Mouse (Mus musculus) stomach, embryonic 16.5 days (tissue): ENCODE measurements at regions not wholly inside any gene's neighbourhood (a gene's known extent, or its start where the extent isn't known, plus 50 kb on each side); places are given as distances from the start of the nearest gene placed in this dataset.

ENCODE experiments used
- ATAC-seq: fragments of 200-750 bp; cut with Nextera tagmentation; 2 replicates; pipeline ENCODE4 v1.8.0; 2017; ENCODE audit warnings: moderate number of reproducible peaks, moderate TSS enrichment; ENCODE audit not compliant: insufficient read depth, low FRiP score
- H3K27ac ChIP-seq: fragments of 300-500 bp; sonication (generic); 2 replicates; pipeline ENCODE4 v1.5.1; 2014; ENCODE audit warnings: low read length
- H3K27me3 ChIP-seq: fragments of 300-500 bp; sonication (generic); 2 replicates; pipeline ENCODE4 v1.6.1; 2014; ENCODE audit warnings: low read length, control low read depth, mixed read lengths; ENCODE audit not compliant: control insufficient read depth, insufficient read depth
- H3K36me3 ChIP-seq: fragments of 300-500 bp; sonication (generic); 2 replicates; pipeline ENCODE4 v1.6.1; 2014; ENCODE audit warnings: low read length; ENCODE audit not compliant: control insufficient read depth, insufficient read depth
- H3K4me1 ChIP-seq: fragments of 300-500 bp; sonication (generic); 2 replicates; pipeline ENCODE4 v1.6.1; 2014; ENCODE audit warnings: low read length, control low read depth, mixed read lengths; ENCODE audit not compliant: control insufficient read depth, insufficient read depth
- H3K4me2 ChIP-seq: fragments of 300-500 bp; sonication (generic); 2 replicates; pipeline ENCODE4 v1.6.1; 2014; ENCODE audit warnings: low read depth, low read length, mixed read lengths
- H3K4me3 ChIP-seq: fragments of 300-500 bp; sonication (generic); replicated peaks from 2 replicates; pipeline ENCODE4 v1.5.1; 2014; ENCODE audit warnings: mild to moderate bottlenecking, low read length
- H3K9ac ChIP-seq: fragments of 300-500 bp; sonication (generic); 2 replicates; pipeline ENCODE4 v1.6.1; 2014; ENCODE audit warnings: low read length
- H3K9me3 ChIP-seq: fragments of 300-500 bp; sonication (generic); replicated peaks from 2 replicates; pipeline ENCODE4 v1.6.1; 2016; ENCODE audit warnings: low read length, control low read depth; ENCODE audit not compliant: control insufficient read depth
- WGBS: fragments of 180-500 bp; shearing (Covaris S2); extraction: QIAGEN DNeasy Blood & Tissue Kit; methylation state at CpG from one replicate; pipeline ENCODE4 v1.1.7; 2014; 5-methylcytosine and 5-hydroxymethylcytosine counted together

DNA sequence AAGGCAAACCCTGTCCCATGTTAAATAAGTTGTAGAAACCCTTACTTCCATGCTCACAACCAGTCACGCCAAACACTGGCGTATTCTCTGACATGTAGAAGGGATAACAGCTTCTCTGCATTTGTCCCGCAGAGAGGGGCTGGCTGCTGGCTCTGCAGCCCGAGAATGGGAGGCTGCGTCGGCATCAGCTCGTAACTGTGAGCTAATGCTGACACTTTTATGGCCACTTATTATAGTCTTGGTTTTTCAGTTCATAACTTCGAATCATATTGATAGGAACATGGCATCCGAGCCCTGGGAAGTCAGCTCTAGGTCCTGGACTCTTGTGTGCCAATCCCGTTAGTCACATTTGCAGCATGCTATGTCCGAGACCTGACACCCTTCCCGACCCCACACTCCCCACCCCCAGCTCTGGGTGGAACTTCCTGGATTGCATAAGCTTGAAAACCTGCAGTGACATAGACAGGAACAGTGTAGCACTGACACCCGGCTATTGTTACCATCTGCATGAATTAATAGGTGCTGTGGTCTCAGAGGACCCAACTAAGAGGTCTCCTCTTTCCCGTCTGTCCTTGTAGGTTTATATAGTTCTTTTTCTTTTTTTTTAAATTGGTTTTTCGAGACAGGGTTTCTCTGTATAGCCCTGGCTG is 217.3 kb upstream of the Sall1 start:
- Histone ChIP-seq H3K27ac (no peak overlapping the region), H3K27me3 (no peaks in the 10 kb centered on the region), H3K36me3 (no peaks in the 10 kb centered on the region), H3K9me3 (no peaks in the 10 kb centered on the region), H3K9ac (no peak overlapping the region), H3K4me2 (no peak overlapping the region), H3K4me3 (no peak overlapping the region), H3K4me1 (no peaks in the 10 kb centered on the region)
- WGBS: 73% methylated on average over 15 of the region's 15 CpGs
- ATAC-seq: no peak

DNA sequence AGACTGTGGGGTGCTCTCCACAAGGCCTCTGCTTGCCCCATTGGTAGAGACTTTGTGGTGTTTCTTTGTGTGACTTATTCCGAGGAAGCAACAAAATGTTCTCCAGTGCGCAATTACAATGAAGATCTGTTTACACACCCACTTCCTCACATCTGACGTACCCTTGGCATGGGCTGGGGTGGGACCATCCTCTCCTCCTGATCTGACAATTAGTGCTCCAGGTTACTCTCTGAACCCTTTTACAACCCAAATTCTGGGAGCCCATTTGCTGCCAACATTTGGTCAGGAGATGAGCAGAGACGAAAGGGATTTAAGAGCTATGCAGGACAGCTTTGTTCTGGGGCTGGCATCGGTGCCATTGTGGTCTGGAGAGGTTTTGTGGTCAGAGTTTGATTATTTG is 215.9 kb upstream of the Sall1 start:
- no peak for ATAC-seq
- WGBS: 71% methylated on average over 5 of the region's 5 CpGs
- no peaks in the 10 kb centered on the region; the same call in 1 of the 2 replicates for H3K9me3 ChIP-seq

DNA sequence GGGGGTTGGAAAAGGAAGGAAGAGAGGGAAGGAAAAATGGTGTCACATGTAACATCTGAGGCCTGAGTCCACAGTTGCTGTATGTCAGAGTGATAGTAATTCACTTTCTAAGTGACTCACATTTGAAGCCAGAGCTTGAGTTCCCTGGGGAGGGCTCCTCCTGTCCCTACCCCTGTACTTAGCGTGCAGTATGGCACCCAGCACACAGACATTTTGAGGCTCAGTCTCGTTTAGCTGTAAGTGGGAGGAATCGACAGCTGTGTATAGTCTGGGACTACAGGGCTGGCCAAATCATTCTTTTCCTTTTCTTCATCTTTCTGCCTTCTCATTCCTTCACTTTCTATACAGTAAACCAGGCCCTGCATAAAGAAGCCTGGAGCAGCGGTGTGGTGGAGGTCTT is 202.4 kb upstream of the Sall1 start:
- peaks cover 5% of the 10 kb centered on the region; the same call in 1 of the 2 replicates for H3K27me3 ChIP-seq

More for the DNA sequence above, 215.9 kb upstream of the Sall1 start:
- Histone ChIP-seq H3K36me3 (no peaks in the 10 kb centered on the region), H3K27ac (no peak overlapping the region), H3K27me3 (no peaks in the 10 kb centered on the region), H3K4me2 (no peak overlapping the region), H3K4me1 (no peaks in the 10 kb centered on the region), H3K4me3 (no peak overlapping the region), H3K9ac (no peak overlapping the region)

DNA sequence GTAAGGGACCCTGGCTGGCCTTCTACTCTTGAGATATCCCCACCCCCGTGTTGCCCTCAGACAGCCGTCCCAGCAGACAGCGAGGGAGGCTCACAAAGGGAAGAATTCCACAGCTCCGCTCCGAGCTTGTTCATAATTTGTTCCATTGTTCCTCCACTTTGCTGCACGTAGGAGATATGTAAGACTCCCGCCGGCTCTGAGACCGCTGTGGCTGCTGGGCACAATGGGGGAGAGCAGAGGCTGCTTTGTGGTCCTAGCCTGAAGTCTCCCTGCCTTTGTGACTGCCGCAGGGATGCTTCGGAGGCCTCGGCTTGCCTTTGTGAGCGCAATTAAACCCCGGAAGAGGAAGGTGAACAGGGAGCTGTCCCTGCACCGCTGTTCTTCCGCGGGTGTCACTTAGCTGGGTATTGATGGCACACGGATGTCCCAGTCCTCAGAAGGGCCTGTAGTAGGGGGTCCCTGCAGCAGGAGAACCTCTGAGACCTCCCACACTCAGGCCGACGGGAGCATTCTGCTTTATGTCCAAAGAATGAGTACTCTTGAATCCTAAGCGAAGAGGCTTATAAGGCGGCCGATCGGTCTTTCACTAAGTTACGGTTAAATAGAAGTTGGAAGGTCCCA is 201.3 kb upstream of the Sall1 start:
- 27% methylated on average over 25 of the region's 25 CpGs for WGBS
- ATAC-seq: no peak
- H3K27me3 ChIP-seq: peaks cover 5% of the 10 kb centered on the region; the same call in 1 of the 2 replicates
- H3K4me1 ChIP-seq: peaks cover 5% of the 10 kb centered on the region; the same call in 1 of the 2 replicates
- peak overlapping the region; percentile 11; the same call in 1 of the 2 replicates for H3K4me3 ChIP-seq
- no peak overlapping the region for H3K27ac ChIP-seq
- H3K9me3 ChIP-seq: no peaks in the 10 kb centered on the region
- H3K36me3 ChIP-seq: no peaks in the 10 kb centered on the region
- H3K4me2 ChIP-seq: peak overlapping the region; percentile 42
- H3K9ac ChIP-seq: peak overlapping the region; percentile 31; the same call in 1 of the 2 replicates

More for the DNA sequence above, 202.4 kb upstream of the Sall1 start:
- Histone ChIP-seq H3K4me2 (no peak overlapping the region), H3K9ac (no peak overlapping the region), H3K4me1 (peaks cover 5% of the 10 kb centered on the region; the same call in 1 of the 2 replicates), H3K4me3 (no peak overlapping the region), H3K36me3 (no peaks in the 10 kb centered on the region), H3K9me3 (no peaks in the 10 kb centered on the region), H3K27ac (no peak overlapping the region)
- no peak for ATAC-seq
- WGBS: 53% methylated on average over 4 of the region's 4 CpGs

DNA sequence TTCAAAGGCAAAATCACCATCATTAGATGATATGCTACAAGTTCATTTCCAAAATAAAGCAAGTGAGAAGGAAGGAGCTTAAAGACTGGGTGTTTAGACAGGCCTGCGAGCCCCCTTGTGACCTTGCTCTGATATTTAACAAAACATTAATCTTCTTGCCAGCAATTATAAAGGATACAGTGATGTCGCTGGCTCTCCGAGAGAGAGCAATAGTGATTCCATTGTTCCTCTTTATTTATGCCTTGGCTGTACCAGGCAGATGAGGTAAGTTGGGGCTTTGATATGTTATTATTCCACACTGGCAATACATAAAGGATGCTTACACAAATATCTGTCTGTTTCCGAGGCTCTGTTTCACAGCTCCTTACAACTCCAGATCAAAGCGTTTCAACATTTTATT is 197.7 kb upstream of the Sall1 start:
- no peak for ATAC-seq
- H3K4me3 ChIP-seq: no peak overlapping the region
- peaks cover 5% of the 10 kb centered on the region; the same call in 1 of the 2 replicates for H3K4me1 ChIP-seq
- H3K9me3 ChIP-seq: no peaks in the 10 kb centered on the region
- H3K27ac ChIP-seq: no peak overlapping the region
- no peak overlapping the region for H3K9ac ChIP-seq
- 30% methylated on average over 5 of the region's 5 CpGs for WGBS
- peaks cover 5% of the 10 kb centered on the region; the same call in 1 of the 2 replicates for H3K27me3 ChIP-seq
- no peak overlapping the region for H3K4me2 ChIP-seq
- no peaks in the 10 kb centered on the region for H3K36me3 ChIP-seq

DNA sequence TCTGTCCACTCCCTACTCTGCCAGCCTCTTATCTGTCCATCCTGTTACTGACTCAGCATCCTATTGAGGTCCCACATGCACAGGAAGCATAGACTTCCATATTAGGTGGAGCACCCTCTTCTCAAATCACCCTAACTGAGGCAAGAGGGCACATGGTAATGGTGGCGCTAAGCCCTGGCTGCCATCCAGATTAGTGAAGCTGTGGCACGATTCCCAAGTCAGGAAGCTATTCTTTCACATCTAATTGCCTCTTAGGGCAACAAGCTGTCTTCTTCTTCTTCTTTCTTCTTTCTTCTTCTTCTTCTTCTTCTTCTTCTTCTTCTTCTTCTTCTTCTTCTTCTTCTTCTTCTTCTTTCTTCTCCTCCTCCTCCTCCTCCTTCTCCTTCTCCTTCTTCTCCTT is 195.7 kb upstream of the Sall1 start:
- Histone ChIP-seq H3K36me3 (no peaks in the 10 kb centered on the region), H3K9me3 (no peaks in the 10 kb centered on the region), H3K4me1 (no peaks in the 10 kb centered on the region), H3K4me3 (no peak overlapping the region), H3K27me3 (peaks cover 5% of the 10 kb centered on the region; the same call in 1 of the 2 replicates), H3K27ac (no peak overlapping the region), H3K4me2 (no peak overlapping the region), H3K9ac (no peak overlapping the region)
- no peak for ATAC-seq
- 70% methylated on average over 2 of the region's 2 CpGs for WGBS

DNA sequence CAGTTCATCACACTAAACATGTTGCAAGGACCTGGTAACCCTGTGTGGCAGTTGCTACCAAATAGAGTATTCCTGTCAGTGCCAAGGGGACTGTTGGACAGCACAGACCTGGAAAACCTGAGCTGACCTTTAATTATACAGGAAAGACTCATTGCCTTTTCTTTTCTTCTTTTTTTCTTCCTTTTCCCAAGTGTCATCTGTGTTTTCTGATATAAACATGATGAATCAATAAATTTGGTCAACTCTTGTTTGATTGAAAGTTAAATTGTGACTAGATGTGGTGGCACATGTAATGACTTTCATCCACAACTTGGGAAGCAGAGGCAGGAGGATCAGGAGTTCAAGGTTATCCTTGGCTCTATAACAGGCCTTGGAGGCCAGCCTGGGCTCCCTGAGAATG is 190.1 kb upstream of the Sall1 start:
- H3K27me3 ChIP-seq: no peaks in the 10 kb centered on the region
- H3K9me3 ChIP-seq: no peaks in the 10 kb centered on the region
- H3K9ac ChIP-seq: no peak overlapping the region
- no peaks in the 10 kb centered on the region for H3K36me3 ChIP-seq
- no peak overlapping the region for H3K4me2 ChIP-seq
- no peaks in the 10 kb centered on the region for H3K4me1 ChIP-seq
- H3K27ac ChIP-seq: no peak overlapping the region
- ATAC-seq: no peak
- H3K4me3 ChIP-seq: no peak overlapping the region

DNA sequence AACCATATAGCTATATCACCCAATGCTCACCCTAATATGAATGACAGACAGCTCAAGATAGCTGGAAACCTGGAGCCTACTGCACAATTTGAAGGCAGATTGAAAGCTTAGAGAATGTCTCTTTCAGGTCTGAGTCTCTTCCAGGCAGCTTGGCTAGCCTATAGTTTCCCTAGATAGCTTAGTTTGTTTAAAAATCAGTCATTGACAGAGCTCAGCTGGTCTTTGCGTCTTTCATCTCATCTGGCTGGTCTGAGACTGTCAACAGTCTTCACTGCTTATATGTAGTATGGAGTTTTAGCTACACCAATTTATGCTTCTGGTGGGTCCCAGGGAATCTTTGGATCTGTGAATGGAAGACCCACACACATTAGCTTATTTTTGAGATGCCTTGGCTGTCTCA is 188.4 kb upstream of the Sall1 start:
- ATAC-seq: no peak
- no peak overlapping the region for H3K4me2 ChIP-seq
- 46% methylated on average over 1 of the region's 1 CpGs for WGBS
- no peaks in the 10 kb centered on the region for H3K27me3 ChIP-seq
- no peak overlapping the region for H3K27ac ChIP-seq
- no peaks in the 10 kb centered on the region for H3K4me1 ChIP-seq
- H3K9ac ChIP-seq: no peak overlapping the region
- no peaks in the 10 kb centered on the region for H3K9me3 ChIP-seq
- H3K36me3 ChIP-seq: no peaks in the 10 kb centered on the region
- no peak overlapping the region for H3K4me3 ChIP-seq

DNA sequence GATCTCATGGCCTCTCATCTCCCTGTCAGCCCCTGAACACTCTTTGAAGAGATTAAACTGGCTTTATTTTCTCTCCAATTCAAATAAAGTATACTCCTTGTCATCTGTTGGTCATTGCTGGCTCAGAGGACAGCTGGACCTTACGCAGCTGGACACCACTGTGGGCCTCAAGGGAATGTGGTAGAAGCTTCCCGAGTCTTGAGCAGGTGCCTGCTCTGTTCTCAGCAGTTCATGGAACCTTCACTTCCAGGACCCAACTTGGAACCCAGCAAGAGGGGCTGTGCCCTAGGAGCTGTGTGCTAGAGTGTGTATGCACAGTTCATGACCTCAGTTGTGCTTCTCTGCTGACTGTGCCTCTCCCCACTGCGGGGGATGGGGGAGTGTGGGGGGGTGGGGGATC is 185.2 kb upstream of the Sall1 start:
- H3K27ac ChIP-seq: no peak overlapping the region
- H3K27me3 ChIP-seq: no peaks in the 10 kb centered on the region
- no peak for ATAC-seq
- H3K4me1 ChIP-seq: no peaks in the 10 kb centered on the region
- H3K9me3 ChIP-seq: no peaks in the 10 kb centered on the region
- no peak overlapping the region for H3K9ac ChIP-seq
- H3K36me3 ChIP-seq: no peaks in the 10 kb centered on the region
- WGBS: 86% methylated on average over 3 of the region's 3 CpGs
- no peak overlapping the region for H3K4me3 ChIP-seq
- H3K4me2 ChIP-seq: no peak overlapping the region
